Mouse (Mus musculus): Measurements from ENCODE around the gene Kirrel3. TPM values are rescaled to one million over a fixed set of nuclear protein-coding genes. Genes with fewer than 3 reads are reported as not detected.

Kirrel3 gene
- polyA plus RNA-seq, 1 experiment = not detected

DNA sequence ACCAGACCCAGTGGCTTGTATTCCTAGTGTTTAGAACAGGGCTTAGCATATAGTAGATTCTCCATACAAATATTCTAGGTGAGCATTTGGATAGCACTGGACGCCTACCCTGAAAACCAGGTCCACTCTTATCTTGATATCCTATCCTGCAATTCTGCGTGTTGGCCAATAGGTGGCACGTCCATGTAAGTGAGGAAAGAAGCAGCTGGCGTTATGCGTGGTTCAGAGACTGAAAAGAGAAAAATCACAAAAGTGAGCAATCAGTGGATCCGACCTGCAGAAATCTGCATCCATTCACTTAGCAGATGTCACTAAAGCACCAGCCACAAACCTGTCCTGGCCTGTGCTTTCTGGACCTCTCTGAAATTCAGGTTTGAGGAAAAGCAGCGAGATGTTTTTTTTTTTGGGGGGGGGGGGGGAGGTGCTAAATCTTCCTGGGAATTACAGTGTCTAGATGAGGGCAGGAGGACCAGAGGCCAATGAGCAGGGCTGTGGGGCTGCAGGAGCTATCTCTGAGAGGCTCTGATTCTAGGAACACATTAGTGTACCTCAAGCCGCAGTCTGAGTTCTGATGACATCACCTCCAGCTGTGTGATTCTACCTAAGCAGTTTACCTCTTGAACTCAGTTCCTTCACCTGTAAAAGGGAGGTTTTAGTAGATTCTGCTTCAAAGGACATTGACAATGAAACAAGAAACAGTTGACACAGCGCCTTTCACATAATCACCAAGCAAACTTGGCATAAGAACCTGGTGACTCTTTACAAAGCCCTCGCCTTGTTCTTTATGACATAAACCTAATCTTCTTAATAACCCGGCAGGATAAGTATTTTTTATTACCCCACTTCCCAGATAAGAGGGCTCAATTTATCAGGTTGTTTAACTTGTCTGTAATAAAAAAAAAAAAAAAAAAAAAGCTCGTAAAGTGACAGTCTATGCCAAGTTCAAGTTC is 498.1 kb downstream of the Kirrel3 start:
- TF ChIP-seq GATA1 (IDR thresholded peaks at IDR 0.05; ENCODE audit: low read length) = no peak

DNA sequence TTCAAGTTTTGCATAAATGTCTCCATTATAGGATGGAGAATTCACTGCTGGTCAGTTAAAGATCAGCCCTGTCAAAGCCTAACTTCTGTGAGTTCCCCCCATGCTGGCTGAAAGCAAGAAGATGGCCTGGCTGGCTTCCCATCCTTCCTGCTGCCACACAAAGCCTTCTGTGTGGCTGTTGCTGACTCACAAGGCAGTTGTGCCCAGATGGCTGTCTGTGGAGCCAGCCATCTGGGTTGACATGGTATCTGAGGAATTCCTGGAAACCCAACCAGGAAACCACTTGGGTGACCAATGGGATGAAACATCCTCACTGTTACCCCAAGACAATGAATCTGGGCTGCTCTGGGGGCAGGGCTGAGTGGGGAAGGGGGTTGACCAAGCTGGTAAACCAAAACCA is 500.5 kb downstream of the Kirrel3 start:
- no peak for TF ChIP-seq GATA1 (IDR thresholded peaks at IDR 0.05; ENCODE audit: low read length)

DNA sequence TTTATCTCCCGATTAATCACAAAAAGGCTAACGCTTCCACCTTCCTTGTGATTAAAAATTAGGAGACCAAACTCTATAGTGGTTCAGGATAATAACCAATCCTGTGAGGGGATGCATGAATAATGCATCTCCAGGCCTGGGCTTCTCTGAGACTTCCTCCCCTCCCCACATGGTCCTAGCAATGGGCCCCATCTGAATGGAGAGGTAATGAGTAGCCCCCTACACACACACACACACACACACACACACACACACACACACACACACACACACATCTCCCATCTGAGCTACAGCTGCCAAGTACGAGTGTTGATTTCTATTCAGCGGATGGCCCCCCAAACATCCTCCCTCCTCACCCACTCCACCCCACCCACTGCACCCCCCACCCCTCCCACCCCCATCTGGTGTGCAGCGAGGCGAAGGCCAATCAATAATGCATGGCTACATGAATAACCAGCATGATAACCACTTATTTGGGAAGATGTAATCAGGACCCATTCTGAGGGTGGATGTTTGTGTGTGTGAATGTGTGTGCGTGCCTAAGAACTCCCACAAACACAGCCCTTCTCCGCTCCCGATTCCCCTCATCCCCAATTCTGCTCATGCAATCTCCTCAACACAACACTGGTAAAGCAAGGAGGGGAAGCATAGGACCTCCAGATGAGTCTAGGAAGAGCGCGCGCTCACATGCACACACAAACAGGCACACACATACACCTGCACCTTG is 501.9 kb downstream of the Kirrel3 start:
- TF ChIP-seq GATA1 (IDR thresholded peaks at IDR 0.05; ENCODE audit: low read length) = no peak

DNA sequence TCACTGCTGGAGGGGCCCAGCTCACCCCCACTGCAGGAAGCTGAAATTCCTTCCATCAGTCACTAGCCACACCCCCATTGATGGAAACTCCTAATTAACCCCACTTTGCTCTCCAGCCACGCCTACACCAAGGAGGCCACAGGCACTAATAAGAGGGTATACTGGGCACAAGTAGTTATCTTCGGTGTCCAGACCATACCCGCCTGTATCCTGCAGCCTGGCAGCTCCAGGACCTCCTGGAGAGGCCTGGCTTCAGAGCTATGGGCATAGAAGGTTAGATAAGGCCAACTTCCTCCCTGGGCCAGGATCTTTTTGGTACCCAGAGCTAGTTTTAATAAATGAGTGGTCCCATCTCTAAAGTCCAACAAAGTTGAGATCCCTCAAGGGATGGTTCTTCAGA is 503.0 kb downstream of the Kirrel3 start:
- TF ChIP-seq GATA1 (IDR thresholded peaks at IDR 0.05; ENCODE audit: low read length) = no peak

DNA sequence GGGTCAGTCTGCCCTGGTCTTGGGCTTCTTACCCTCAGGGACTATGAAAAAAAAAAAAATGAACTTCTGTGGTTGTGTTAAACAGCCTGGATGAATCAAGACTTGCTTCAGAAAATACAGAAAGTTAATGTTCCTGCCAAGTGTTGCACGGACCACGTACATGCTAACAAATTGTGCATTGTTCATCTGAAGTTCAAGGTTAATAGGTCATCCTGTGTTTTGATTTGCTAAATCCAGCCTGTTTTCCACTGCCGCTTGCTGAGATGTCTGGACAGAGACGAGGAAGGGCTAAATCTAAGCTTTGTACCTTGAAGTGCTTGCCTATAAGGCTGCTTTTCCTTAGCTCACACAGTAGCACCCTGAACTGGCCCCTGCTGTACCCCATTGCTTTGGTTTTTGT is 506.5 kb downstream of the Kirrel3 start:
- no peak for TF ChIP-seq GATA1 (IDR thresholded peaks at IDR 0.05; ENCODE audit: low read length)

DNA sequence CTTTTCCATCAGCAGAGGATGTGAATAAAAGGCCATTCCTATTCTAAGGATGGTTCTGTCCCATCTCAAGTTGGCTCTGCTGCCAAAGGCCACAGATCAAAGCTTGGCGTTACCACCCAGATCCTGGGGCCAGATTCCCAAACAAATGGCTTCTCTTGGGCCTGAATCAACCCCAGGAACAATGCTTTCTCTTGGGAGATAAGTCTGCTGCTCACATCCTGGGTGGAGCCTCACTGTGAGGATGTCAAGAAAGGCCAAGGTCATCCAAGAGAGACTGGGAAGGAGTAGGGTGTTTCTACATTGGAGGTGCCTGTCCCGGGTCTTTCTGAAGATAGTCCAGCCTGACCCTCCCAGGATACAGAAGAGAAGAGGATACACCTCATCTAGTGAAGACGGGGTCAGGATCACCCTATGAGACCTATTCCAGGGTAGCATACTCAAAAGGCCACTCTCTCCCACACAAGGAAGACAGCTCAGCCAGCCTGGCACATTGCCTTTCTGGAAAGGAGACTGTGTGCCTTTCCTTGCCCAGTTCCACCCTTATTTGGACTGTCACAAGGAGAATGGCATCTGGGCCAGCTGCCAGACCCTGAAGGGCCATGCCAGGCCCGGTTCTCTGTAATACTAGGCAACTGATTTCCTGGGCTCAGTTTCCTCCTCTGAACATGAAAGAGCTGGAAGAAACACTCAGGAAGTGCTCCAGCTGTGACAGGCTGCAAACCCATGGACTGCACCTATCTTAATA is 507.9 kb downstream of the Kirrel3 start:
- no peak for TF ChIP-seq GATA1 (IDR thresholded peaks at IDR 0.05; ENCODE audit: low read length)

DNA sequence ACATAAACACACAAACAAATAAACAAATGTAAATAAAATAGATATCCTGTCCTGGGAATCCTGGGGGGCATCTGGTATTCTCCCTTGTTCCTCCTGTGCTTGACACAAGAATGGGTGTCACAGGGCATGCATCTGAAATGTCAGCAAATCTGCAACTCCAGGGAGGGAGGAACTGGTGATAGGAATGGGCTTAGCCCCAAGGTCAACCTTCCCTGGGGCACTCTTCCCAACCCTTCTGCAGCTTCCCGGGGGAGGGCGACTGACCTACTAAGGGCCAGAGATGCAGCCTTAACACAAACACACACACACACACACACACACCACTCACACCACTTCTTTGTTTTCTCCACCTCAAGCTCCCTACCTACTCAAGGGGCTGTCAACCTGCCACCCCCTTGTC is 509.4 kb downstream of the Kirrel3 start:
- TF ChIP-seq GATA1 (IDR thresholded peaks at IDR 0.05; ENCODE audit: low read length) = no peak

DNA sequence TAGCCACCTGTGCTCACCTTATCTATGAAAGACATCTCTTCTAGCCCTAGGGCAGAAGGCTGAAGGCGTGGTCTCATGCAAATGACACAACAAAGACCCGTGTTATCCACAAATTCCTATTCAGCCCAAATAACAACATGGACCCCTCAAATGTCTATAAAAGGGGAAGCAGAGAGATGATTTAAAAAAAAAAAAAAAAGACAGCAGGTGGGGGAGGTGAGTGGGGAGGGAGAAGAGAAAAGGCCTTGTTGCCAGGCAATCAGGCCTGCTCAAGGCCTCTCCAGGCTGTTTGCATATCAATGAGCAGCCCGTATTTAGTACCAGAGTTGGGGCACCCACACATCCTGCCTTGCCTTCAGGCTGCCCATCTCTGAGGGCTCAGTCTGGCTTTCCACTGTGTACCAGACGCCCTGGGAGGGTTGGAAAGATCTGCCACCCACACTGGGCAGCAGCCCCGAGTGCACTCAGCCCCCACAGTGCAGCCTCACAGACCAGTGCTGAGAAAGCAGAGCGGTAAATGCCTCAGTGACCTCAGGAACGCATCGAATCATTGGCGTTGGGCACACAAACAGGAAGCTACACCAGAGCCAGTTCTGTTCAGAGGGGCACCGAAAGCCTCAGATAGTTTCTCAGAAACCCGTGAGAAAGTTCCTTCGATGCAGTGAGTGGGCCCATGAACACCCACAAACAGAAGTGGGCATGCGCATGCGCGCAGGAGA is 510.1 kb downstream of the Kirrel3 start:
- TF ChIP-seq GATA1 (IDR thresholded peaks at IDR 0.05; ENCODE audit: low read length) = no peak

DNA sequence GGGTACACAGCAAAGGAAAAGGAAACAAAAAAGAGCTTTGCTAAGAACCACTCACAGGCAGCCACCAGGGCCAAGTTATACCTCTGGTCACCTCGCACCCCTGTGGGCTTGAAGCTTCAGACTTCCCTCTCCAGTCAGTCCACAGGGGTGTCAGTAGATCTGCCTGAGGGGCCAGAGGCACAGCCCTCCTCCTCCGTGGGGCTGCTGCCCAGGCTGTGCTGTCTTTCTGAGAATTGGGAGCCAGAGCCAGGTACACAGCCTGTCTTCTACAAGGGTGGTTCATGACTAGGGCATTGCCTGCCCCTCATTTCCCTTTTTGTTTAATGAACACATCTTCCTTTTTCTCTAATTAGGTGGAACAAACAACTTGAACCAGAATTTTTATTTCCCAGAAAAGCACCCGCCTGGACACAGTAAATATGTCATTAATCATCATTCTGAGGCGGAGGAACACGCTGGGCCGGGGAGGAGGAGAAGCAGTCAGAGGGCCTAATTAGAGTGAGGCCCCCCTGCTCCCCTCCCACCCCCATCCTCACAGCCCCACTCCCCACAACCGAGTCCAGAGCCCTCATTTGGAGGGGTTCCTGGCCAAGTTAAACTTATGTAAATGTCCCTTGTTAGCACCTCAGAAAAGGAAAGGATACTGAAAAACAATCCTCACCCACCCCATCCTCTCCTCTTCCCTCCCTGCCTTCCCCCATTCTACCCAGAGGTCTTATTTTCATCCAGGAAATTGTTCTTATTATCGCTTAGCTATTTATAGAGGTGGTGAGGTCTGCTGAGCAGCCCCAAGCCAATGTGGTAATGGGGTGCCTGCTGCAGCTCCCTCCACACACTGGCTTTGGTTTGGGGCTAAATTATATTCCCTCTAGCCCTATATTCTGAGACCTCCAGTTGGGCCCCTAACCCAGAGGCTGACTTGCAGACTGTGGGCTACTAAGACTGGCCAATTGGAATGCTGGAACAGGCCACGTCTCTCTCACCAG is 512.5 kb downstream of the Kirrel3 start:
- TF ChIP-seq GATA1 (IDR thresholded peaks at IDR 0.05; ENCODE audit: low read length) = no peak

DNA sequence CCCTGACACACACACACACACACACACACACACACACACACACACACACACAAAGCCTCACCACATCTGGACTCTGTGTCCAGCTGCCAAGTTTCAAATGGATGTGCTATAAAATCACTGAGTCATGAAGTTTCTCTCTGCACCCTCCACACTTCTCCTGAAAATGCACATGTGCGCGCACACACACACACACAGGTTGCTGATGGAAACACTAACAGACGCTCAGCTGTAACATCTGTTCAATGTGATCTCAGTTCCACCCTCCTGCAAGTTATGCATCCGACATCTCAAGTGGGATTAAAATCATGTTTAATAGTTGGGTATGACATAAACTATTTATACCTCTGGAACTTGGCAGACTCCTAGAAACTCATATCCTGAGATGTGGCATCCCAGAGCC is 518.4 kb downstream of the Kirrel3 start:
- TF ChIP-seq GATA1 (IDR thresholded peaks at IDR 0.05; ENCODE audit: low read length) = no peak

DNA sequence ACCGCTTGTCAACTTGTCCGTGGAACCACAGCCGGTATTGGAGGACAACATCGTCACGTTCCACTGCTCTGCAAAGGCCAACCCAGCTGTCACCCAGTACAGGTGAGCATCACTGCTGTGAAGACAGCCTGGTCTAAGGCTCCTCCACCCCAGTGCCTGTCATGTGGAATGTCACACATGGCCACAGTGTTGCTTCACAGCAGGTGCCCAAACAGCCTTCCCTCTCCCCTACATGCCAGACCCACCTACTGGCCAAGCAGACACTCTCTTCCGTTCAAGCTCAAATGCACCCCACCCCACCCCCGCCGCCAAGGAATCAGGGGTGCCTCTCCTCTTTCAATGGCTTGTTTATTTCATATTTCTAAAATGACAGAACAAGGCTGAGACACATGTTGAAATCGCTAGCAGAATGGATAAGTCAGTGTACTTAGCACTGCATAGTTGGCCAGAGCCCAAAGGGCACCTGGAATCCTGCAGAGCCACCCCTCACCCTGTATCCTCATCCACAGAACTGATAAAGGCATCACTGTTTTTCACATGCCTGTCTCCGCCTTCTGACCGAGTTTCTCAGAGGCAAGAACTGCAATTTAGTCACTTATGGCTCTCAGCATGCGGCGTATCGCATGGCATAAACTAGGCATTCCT is 522.1 kb downstream of the Kirrel3 start:
- TF ChIP-seq GATA1 (IDR thresholded peaks at IDR 0.05; ENCODE audit: low read length) = no peak

DNA sequence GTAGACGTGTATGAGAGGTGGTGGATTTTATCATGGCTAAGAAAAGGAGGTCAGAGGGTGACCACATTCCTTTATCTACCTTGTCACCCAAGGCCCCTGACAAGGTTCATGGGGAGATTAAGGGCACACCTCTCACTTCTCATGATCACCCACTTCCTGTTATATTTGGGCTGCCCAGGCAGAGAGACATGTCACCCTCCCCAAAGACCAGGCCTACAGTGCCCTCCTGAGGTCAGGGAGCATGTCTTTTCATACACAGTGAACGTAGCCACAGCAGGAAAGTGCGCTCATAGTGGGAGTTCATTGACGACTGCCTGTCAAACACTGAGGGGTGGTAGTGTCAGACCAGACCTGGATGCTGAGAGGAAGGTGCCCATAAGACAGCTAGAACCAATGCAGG is 531.1 kb downstream of the Kirrel3 start:
- TF ChIP-seq GATA1 (IDR thresholded peaks at IDR 0.05; ENCODE audit: low read length) = no peak

DNA sequence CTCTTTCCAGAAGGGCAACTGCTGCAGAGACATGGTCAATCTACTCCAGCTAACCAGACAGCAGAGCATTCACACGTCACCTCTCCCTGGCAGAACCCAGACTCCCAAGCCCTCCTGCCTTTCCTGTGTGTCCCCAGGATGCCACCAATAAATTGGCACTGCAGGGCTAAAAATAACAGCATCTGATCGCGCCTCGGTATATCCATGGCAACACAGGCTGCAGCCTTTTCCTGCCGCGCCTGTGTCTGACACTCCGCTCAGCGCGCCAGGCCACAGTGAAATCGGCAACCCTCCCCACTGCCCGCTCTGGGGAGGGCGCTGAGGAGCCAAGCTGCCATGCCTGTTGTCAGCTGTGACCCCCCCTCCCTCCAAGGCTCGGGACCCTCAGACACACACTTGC is 531.9 kb downstream of the Kirrel3 start:
- TF ChIP-seq GATA1 (IDR thresholded peaks at IDR 0.05; ENCODE audit: low read length) = no peak

DNA sequence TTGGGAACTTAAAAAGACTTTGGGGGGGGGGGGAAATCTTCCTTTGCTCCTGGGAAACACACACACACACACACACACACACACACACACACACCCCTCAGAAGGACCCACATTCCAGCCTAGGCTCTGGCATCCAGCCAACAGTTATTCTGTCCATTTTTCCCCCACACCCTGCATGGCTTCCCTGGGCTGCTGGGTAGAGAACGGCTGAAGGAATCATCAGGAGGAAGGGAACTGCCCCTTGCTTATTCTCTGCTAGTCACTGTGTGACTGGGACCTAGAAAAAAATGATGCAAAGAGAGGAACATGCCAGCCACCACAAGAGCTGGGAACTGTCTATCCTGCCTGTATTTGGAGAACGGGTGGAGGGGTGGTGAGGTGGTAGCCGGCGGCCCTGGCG is 532.4 kb downstream of the Kirrel3 start:
- no peak for TF ChIP-seq GATA1 (IDR thresholded peaks at IDR 0.05; ENCODE audit: low read length)
